Mouse (Mus musculus) retina, adult 2 months (tissue): ENCODE data around the gene Slc17a9.

Source experiments
- DNase-seq: peaks from one replicate; pipeline ENCODE4 v3.0.0-alpha.2; 2012; ENCODE audit warnings: low read depth, low spot score

Gene Slc17a9

GRCm38 (mm10) chr2:180754976-180755688, 30.1 kb downstream of the Slc17a9 start:
- DNase-seq: no peak

- no peak for DNase-seq
Measured at GRCm38 (mm10) chr2:180755896-180756295, 30.8 kb downstream of the Slc17a9 start.

- no peak for DNase-seq
Measured at GRCm38 (mm10) chr2:180756786-180757185, 31.7 kb downstream of the Slc17a9 start.

GRCm38 (mm10) chr2:180758513-180759263, 33.6 kb downstream of the Slc17a9 start:
- no peak for DNase-seq

GRCm38 (mm10) chr2:180764986-180765385, 39.9 kb downstream of the Slc17a9 start:
- DNase-seq: no peak

GRCm38 (mm10) chr2:180765713-180766112, 40.6 kb downstream of the Slc17a9 start:
- no peak for DNase-seq

- DNase-seq: no peak
Measured at GRCm38 (mm10) chr2:180775223-180775622, 50.2 kb downstream of the Slc17a9 start.

GRCm38 (mm10) chr2:180775641-180776040, 50.6 kb downstream of the Slc17a9 start:
- no peak for DNase-seq

GRCm38 (mm10) chr2:180776793-180777192, 51.7 kb downstream of the Slc17a9 start, which contains the start of gene Bhlhe23:
Gene Bhlhe23, minus strand, starts transcription at chr2:180776900.
- no peak for DNase-seq

GRCm38 (mm10) chr2:180779226-180780104, 54.4 kb downstream of the Slc17a9 start:
- no peak for DNase-seq

- no peak for DNase-seq
Measured at GRCm38 (mm10) chr2:180780282-180780681, 55.2 kb downstream of the Slc17a9 start.

- no peak for DNase-seq
Measured at GRCm38 (mm10) chr2:180786732-180787131, 61.7 kb downstream of the Slc17a9 start.

- DNase-seq: no peak
Measured at GRCm38 (mm10) chr2:180787566-180788232, 62.6 kb downstream of the Slc17a9 start.

- no peak for DNase-seq
Measured at GRCm38 (mm10) chr2:180788386-180788785, 63.3 kb downstream of the Slc17a9 start.

- no peak for DNase-seq
Measured at GRCm38 (mm10) chr2:180788843-180789242, 63.8 kb downstream of the Slc17a9 start.

- no peak for DNase-seq
Measured at GRCm38 (mm10) chr2:180791674-180792073, 66.6 kb downstream of the Slc17a9 start.
